Mouse (Mus musculus) ES-Bruce4 (cell line): ENCODE measurements at regions not wholly inside any gene's neighbourhood (a gene's known extent, or its start where the extent isn't known, plus 50 kb on each side); places are given as distances from the start of the nearest gene placed in this dataset.
A peak's percentile ranks its signal among the peaks of the same experiment; 100 is the strongest.

Source experiments
- CTCF ChIP-seq: IDR thresholded peaks from one replicate; pipeline ENCODE4 v1.8.1; 2011; ENCODE audit warnings: low read depth, low read length
- POLR2A ChIP-seq: IDR thresholded peaks from one replicate; pipeline ENCODE4 v1.8.1; 2011; ENCODE audit warnings: low read length; ENCODE audit not compliant: insufficient read depth

- TF ChIP-seq CTCF: peak; percentile 62
- no peak for TF ChIP-seq POLR2A
Measured at GRCm38 (mm10) chr4:153827914-153828313, 129.1 kb upstream of the A430005L14Rik start.
